Mouse (Mus musculus) heart, adult 8-10 months (tissue): ENCODE data around the gene Neurog1. TPM values are rescaled to one million over a fixed set of nuclear protein-coding genes. Genes with fewer than 3 reads are reported as not detected.

Experiments
- DNase-seq: peaks from one replicate; pipeline ENCODE4 v3.0.0; 2022; ENCODE audit warnings: low spot score
- total RNA-seq, 4 experiments: library from RNA; stranded (reverse); gene quantifications; 2 replicates each; pipeline ENCODE4 v1.2.4; 2022

Gene Neurog1
- total RNA-seq, 4 experiments from 2014 or later = not detected

GRCm38 (mm10) chr13:56221129-56221910, 30.6 kb downstream of the Neurog1 start:
- DNase-seq = no peak

- DNase-seq = no peak
Measured at GRCm38 (mm10) chr13:56219254-56219653, 32.7 kb downstream of the Neurog1 start.

- DNase-seq = no peak
Measured at GRCm38 (mm10) chr13:56216090-56216489, 35.9 kb downstream of the Neurog1 start.

DNA sequence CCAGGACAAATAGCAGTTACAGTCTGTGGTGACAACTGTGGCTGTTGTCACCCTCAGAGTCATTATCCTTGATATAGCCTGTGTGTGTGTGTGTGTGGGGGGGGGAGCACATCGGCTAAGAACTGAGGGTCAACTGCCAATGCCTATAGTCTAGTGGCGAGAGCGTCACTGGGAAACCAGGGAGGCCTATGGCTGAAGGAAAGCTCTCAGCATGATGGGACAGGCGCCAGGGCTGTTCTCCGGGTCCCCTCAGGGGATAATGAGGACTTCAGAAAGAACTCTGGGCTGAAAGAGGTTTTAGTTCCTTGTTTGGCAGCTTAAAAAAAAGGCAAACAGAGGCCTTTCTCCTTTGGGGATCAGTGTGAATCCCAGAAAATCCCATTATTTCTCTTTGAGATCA, 37.3 kb downstream of the Neurog1 start:
- no peak for DNase-seq

GRCm38 (mm10) chr13:56209067-56209411, 42.9 kb downstream of the Neurog1 start:
- no peak for DNase-seq

DNA sequence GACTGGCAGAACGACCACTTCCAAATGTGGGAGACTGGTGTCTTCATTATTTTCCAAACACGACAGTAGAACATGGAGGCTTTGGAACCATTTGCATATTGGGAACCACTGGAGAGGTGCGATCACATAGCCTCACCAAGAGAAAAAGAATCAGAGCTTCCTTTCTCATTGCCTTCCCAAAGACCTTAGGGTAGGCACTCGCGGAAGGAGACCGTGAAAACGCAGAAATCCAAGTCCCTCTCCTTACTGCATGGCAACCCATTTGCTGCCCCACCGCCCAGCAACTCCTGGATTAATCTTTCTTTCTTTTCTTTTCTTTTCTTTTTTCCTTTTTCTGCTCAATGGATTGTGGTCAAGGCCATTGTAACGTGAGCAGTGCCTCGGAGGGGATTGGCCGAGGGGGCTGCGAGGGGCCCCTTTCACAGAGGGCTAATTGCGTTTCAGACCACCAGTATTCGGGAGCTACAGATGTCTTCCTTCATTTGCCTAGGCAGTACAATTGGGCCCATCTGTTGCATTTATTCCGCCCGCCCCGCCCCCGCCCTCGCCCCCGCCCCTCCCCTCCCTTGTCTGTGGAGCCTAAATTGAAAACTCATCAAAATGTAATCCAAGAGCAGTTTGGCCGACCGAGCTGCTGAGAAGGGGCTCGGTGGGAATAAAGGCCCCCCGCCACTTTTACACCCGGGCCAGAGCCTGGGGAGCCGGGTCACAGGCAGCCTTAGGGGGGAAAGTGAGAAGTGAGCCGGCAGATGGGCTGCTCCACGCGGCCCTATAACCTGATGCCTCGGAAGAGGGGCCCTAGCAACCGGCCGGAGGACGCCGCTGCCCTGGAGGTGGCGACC, 43.5 kb downstream of the Neurog1 start:
- no peak for DNase-seq

Other genes with a start within 250 kb of the Neurog1 start
- gene H2afy, start 115.8 kb downstream of the Neurog1 start, total RNA-seq = 10 to 100 TPM; 39.0 to 48.2 (median 45.6) TPM
- gene Tifab, start 73.3 kb downstream of the Neurog1 start, total RNA-seq = 1 to 10 TPM in 1 of 4 experiments, under 1 TPM in 3; 0.50 to 1.2 (median 0.82) TPM
- 10 to 100 TPM in 2 of 4 experiments, 1 to 10 TPM in 2; 4.4 to 10.6 (median 8.5) TPM for gene Cxcl14, start 44.4 kb upstream of the Neurog1 start, total RNA-seq
- gene Gm3045, start 174.4 kb upstream of the Neurog1 start, total RNA-seq = not detected
- gene Slc25a48, start 186.2 kb upstream of the Neurog1 start, total RNA-seq = under 1 TPM in 1 of 4 experiments, not detected in 3; 0.26 TPM
- gene Il9, start 230.1 kb upstream of the Neurog1 start, total RNA-seq = not detected